Mouse (Mus musculus) left cerebral cortex, postnatal 25 days (tissue): Measurements from ENCODE around the gene Mpp3. TPM values are rescaled to one million over a fixed set of nuclear protein-coding genes. Genes with fewer than 3 reads are reported as not detected.

Source experiments
- DNase-seq, 2 experiments: peaks; one replicate each; pipeline ENCODE4 v3.0.0; 2022; ENCODE audit warnings: low spot score in 2 of 2, mixed read lengths in 1 of 2
- intact Hi-C: fragments of 180-260 bp; cut with DNase I; formaldehyde crosslinking; loops from one replicate; pipeline ENCODE4 v1.15.1; 2025
- total RNA-seq, 2 experiments: library from RNA; stranded (reverse); gene quantifications; 2 replicates each; pipeline ENCODE4 v1.2.3; 2021

Mpp3 gene
- total RNA-seq: 10 to 100 TPM; 71.2 to 72.9 TPM

GRCm38 (mm10) chr11:102028087-102028816 lies at the start of gene Mpp3:
Gene Mpp3, minus strand, starts transcription at chr11:102028461.
- no peak for DNase-seq
- intact Hi-C loops: no loop called here

- no peak for DNase-seq
- intact Hi-C loops: no loop called here
Measured at GRCm38 (mm10) chr11:102073722-102074121, 45.5 kb upstream of the Mpp3 start.

GRCm38 (mm10) chr11:102072729-102073128 lies 44.5 kb upstream of the Mpp3 start:
- intact Hi-C loops: no loop called here
- no peak for DNase-seq

- intact Hi-C loops: no loop called here
- DNase-seq: no peak
Measured at GRCm38 (mm10) chr11:102070426-102070825, 42.2 kb upstream of the Mpp3 start.

GRCm38 (mm10) chr11:102069633-102070032 lies 41.4 kb upstream of the Mpp3 start:
- DNase-seq: peak in 1 of 2 experiments; percentile 46
- intact Hi-C loops: no loop called here

- DNase-seq: no peak
- intact Hi-C loops: no loop called here
Measured at GRCm38 (mm10) chr11:102068969-102069368, 40.7 kb upstream of the Mpp3 start.

GRCm38 (mm10) chr11:102063076-102063475 lies 34.8 kb upstream of the Mpp3 start:
- intact Hi-C loops: no loop called here
- DNase-seq: no peak

GRCm38 (mm10) chr11:102061941-102062473 lies 33.7 kb upstream of the Mpp3 start:
- intact Hi-C loops: loop anchor here (1.0 to 2.0 kb wide), 2 partner anchors 27 to 77 kb away; no protein-coding TSS in a partner anchor

GRCm38 (mm10) chr11:102061236-102061940 lies 33.1 kb upstream of the Mpp3 start:
- intact Hi-C loops: loop anchor here (1.0 to 2.0 kb wide), 2 partner anchors 28 to 77 kb away; no protein-coding TSS in a partner anchor
- DNase-seq: peak; percentile 77 to 86

More at GRCm38 (mm10) chr11:102061941-102062473, 33.7 kb upstream of the Mpp3 start:
- no peak for DNase-seq

- intact Hi-C loops: no loop called here
- peak; percentile 38 to 48 for DNase-seq
Measured at GRCm38 (mm10) chr11:102053847-102054246, 25.6 kb upstream of the Mpp3 start.

- intact Hi-C loops: no loop called here
- DNase-seq: no peak
Measured at GRCm38 (mm10) chr11:102053183-102053582, 24.9 kb upstream of the Mpp3 start.

- DNase-seq: no peak
- intact Hi-C loops: no loop called here
Measured at GRCm38 (mm10) chr11:102052697-102053096, 24.4 kb upstream of the Mpp3 start.

GRCm38 (mm10) chr11:102051954-102052353 lies 23.7 kb upstream of the Mpp3 start:
- DNase-seq: no peak
- intact Hi-C loops: no loop called here

- no peak for DNase-seq
- intact Hi-C loops: no loop called here
Measured at GRCm38 (mm10) chr11:102051541-102051940, 23.3 kb upstream of the Mpp3 start.

GRCm38 (mm10) chr11:102049875-102050482 lies 21.7 kb upstream of the Mpp3 start:
- no peak for DNase-seq
- intact Hi-C loops: no loop called here

GRCm38 (mm10) chr11:102046607-102047006 lies 18.3 kb upstream of the Mpp3 start:
- intact Hi-C loops: no loop called here
- no peak for DNase-seq

GRCm38 (mm10) chr11:102044691-102045212 lies 16.5 kb upstream of the Mpp3 start:
- intact Hi-C loops: loop anchor here (5.0 kb wide), 1 partner anchor 122 kb away; no protein-coding TSS in a partner anchor
- no peak for DNase-seq

- no peak for DNase-seq
- intact Hi-C loops: loop anchor here (5.0 kb wide), 1 partner anchor 121 kb away; no protein-coding TSS in a partner anchor
Measured at GRCm38 (mm10) chr11:102043381-102043780, 15.1 kb upstream of the Mpp3 start.

GRCm38 (mm10) chr11:102042971-102043370 lies 14.7 kb upstream of the Mpp3 start:
- intact Hi-C loops: loop anchor here (5.0 kb wide), 1 partner anchor 121 kb away; no protein-coding TSS in a partner anchor
- DNase-seq: no peak
